7 mouse cellular contexts compared by ENCODE assay signal in genomic region chr8:120416522-120417394, GRCm38 (mm10).
DNase-seq lines count a peak whose midpoint lies in the region; ATAC-seq and TF ChIP-seq lines count a peak whose summit lies in the region.

No protein-coding gene starts in this region.

- no peak overlapping the region; the same call in 1 of the 2 replicates for H3K4me3 ChIP-seq in hindbrain, embryonic 15.5 days
- no peak overlapping the region for H3K4me3 ChIP-seq in spleen, adult 2 months (ENCODE audit: extremely low read depth, insufficient read depth, insufficient read length)

- peak; percentile 82 for ATAC-seq in hindbrain, embryonic 15.5 days (ENCODE audit: low FRiP score, low read depth)

- no peaks in the 10 kb centered on the region for H3K9me3 ChIP-seq in hindbrain, embryonic 15.5 days

- peak overlapping the region; percentile 90 for H3K27ac ChIP-seq in hindbrain, embryonic 15.5 days (replicated peaks)
- H3K27ac ChIP-seq in spleen, adult 2 months (ENCODE audit: insufficient read depth, low read length): no peak overlapping the region

- H3K36me3 ChIP-seq in hindbrain, embryonic 15.5 days: no peaks in the 10 kb centered on the region
- H3K36me3 ChIP-seq in spleen, adult 2 months (ENCODE audit: control insufficient read depth, insufficient read depth, low read length): no peaks in the 10 kb centered on the region

- peak overlapping the region; percentile 35 for H3K4me2 ChIP-seq in hindbrain, embryonic 15.5 days

- no peaks in the 10 kb centered on the region for H3K27me3 ChIP-seq in hindbrain, embryonic 15.5 days
- no peaks in the 10 kb centered on the region for H3K27me3 ChIP-seq in spleen, adult 2 months (ENCODE audit: control insufficient read depth, insufficient read depth, low read length)

- TF ChIP-seq POLR2A in spleen, adult 2 months (IDR thresholded peaks at IDR 0.05; ENCODE audit: low read depth, low read length): no peak

- TF ChIP-seq CTCF in spleen, adult 2 months (IDR thresholded peaks at IDR 0.05; ENCODE audit: extremely low read depth, insufficient read depth, insufficient read length, insufficient replicate concordance): peak; percentile 37; the same call in 1 of the 2 replicates

- peaks cover 67% of the 10 kb centered on the region for H3K4me1 ChIP-seq in hindbrain, embryonic 15.5 days (replicated peaks)
- H3K4me1 ChIP-seq in spleen, adult 2 months (ENCODE audit: control insufficient read depth, insufficient read depth, insufficient read length): peaks cover 6% of the 10 kb centered on the region; the same call in 1 of the 2 replicates

- intact Hi-C loops in left cerebral cortex, postnatal 4 days (cut with DNase I): no loop called here

- WGBS in hindbrain, embryonic 15.5 days: 5% methylated on average over 33 of the region's 33 CpGs
- WGBS in spleen, adult 2 months: 25% methylated on average over 33 of the region's 33 CpGs

- peak overlapping the region; percentile 27; the same call in 1 of the 2 replicates for H3K9ac ChIP-seq in hindbrain, embryonic 15.5 days

- DNase-seq in ZHBTc4 (ENCODE audit: low read depth, low spot score): peak; percentile 88
- peak; percentile 60 to 84 for DNase-seq in cerebellum, postnatal 4 days (ENCODE audit: low spot score in 2 of 2)
- DNase-seq in gastrocnemius, postnatal 10 days: peak; percentile 76
- peak; percentile 93 for DNase-seq in left cerebral cortex, postnatal 4 days
- DNase-seq in mesoderm, embryonic 11.5 days (ENCODE audit: low read depth, low spot score): peak; percentile 79
- peak; percentile 28 to 56 for DNase-seq in spleen, adult 2 months (ENCODE audit: low read depth in 1 of 2, low spot score in 2 of 2)

Comparison
In these comparisons a context has a peak if more than half of its experiments do, and no peak if none do; other contexts are left out.
1. DNase-seq: peak in every context shown above with its lines; median percentile 93 in left cerebral cortex, postnatal 4 days; 88 in ZHBTc4; 79 in mesoderm, embryonic 11.5 days; 76 in gastrocnemius, postnatal 10 days; 72 in cerebellum, postnatal 4 days; 42 in spleen, adult 2 months.